Mouse (Mus musculus) thymus, adult 2 months (tissue): ENCODE results near the gene Chst15.

Source experiments
- CTCF ChIP-seq: fragments of 200-500 bp; IDR thresholded peaks from 2 replicates; pipeline ENCODE4 v1.5.1; 2012; ENCODE audit warnings: mild to moderate bottlenecking, control low read depth, low read length, moderate library complexity, borderline replicate concordance; ENCODE audit not compliant: control insufficient read depth, poor library complexity, insufficient read depth; ENCODE audit errors: extremely low read depth
- POLR2A ChIP-seq: fragments of 200-500 bp; IDR thresholded peaks from 2 replicates; pipeline ENCODE4 v1.6.1; 2012; ENCODE audit warnings: mild to moderate bottlenecking, low read length, control low read depth, moderate library complexity; ENCODE audit not compliant: control insufficient read depth, poor library complexity, insufficient read depth; ENCODE audit errors: extremely low read depth

GRCm38 (mm10) chr7:132337268-132337917 is 20.4 kb upstream of the Chst15 start:
- TF ChIP-seq POLR2A (no peak), CTCF (no peak)
